23 mouse cellular contexts compared by ENCODE assay signal in genomic region chr5:115861991-115862390, GRCm38 (mm10).
"Had no signal": no experiment of that assay in that cellular context is flagged by ENCODE, and none has a peak within 500 bp of the region (broad histone marks: within the 10 kb centered on the region; RNA-seq: fewer than 3 reads in every experiment).

No protein-coding gene starts in this region.

- H3K9ac ChIP-seq: heart, embryonic 12.5 days; hindbrain, embryonic 12.5 days; hindbrain, embryonic 14.5 days; intestine, embryonic 15.5 days; limb, embryonic 12.5 days had no signal

- H3K4me2 ChIP-seq: heart, embryonic 12.5 days; hindbrain, embryonic 12.5 days; hindbrain, embryonic 14.5 days; intestine, embryonic 15.5 days; limb, embryonic 12.5 days had no signal

- DNase-seq: gastrocnemius, postnatal 14 days; heart, adult 18-20 months; heart, postnatal 10 days; heart, postnatal 4 days; kidney, adult 18-20 months; kidney, adult 8-10 months; kidney, postnatal 10 days; kidney, postnatal 25 days; kidney, postnatal 4 days; liver had no signal

- H3K4me3 ChIP-seq: heart, embryonic 10.5 days; heart, embryonic 12.5 days; hindbrain, embryonic 10.5 days; hindbrain, embryonic 12.5 days; intestine, embryonic 15.5 days; layer of hippocampus, adult 2 months; left cerebral cortex, adult 2 months; limb, embryonic 10.5 days; limb, embryonic 12.5 days had no signal

- ATAC-seq: hindbrain, embryonic 16.5 days; inflammation-experienced regulatory T-cells, adult 6 months; intestine, embryonic 15.5 days; intestine, postnatal 0 days had no signal

- H3K27ac ChIP-seq: heart, embryonic 10.5 days; hindbrain, embryonic 10.5 days; hindbrain, embryonic 12.5 days; intestine, embryonic 15.5 days; layer of hippocampus, adult 2 months; left cerebral cortex, adult 2 months; limb, embryonic 10.5 days; limb, embryonic 12.5 days had no signal

- H3K9me3 ChIP-seq: heart, embryonic 10.5 days; heart, embryonic 12.5 days; hindbrain, embryonic 10.5 days; hindbrain, embryonic 12.5 days; intestine, embryonic 15.5 days; limb, embryonic 10.5 days; limb, embryonic 12.5 days had no signal

- H3K4me1 ChIP-seq: hindbrain, embryonic 12.5 days; intestine, embryonic 15.5 days; limb, embryonic 10.5 days; limb, embryonic 12.5 days had no signal

- H3K27me3 ChIP-seq: heart, embryonic 12.5 days; hindbrain, embryonic 12.5 days; intestine, embryonic 15.5 days; limb, embryonic 12.5 days had no signal
